Mouse (Mus musculus) C2C12 (cell line): ENCODE measurements around the gene Fabp3. TPM values are rescaled to one million over a fixed set of nuclear protein-coding genes. Genes with fewer than 3 reads are reported as not detected.

Experiments
- H3K27me3 ChIP-seq: one replicate; pipeline ENCODE4 v1.6.1; 2011; ENCODE audit not compliant: control insufficient read depth, insufficient read depth, insufficient read length
- H3K36me3 ChIP-seq: one replicate; pipeline ENCODE4 v1.6.1; 2011; ENCODE audit not compliant: control insufficient read depth, insufficient read depth
- H3K4me3 ChIP-seq: one replicate; pipeline ENCODE4 v1.5.1; 2011; ENCODE audit warnings: mild to moderate bottlenecking, control low read depth; ENCODE audit not compliant: poor library complexity, insufficient read depth, severe bottlenecking
- H3K79me2 ChIP-seq: one replicate; pipeline ENCODE4 v1.6.1; 2011; ENCODE audit not compliant: control insufficient read depth, insufficient read depth
- H3K79me3 ChIP-seq: one replicate; pipeline ENCODE4 v1.6.1; 2011; ENCODE audit warnings: low read depth, control low read depth
- H3ac ChIP-seq: one replicate; pipeline ENCODE3; 2011; ENCODE audit warnings: low read depth; ENCODE audit not compliant: control insufficient read depth, insufficient read length
- CEBPB ChIP-seq: IDR thresholded peaks from one replicate; pipeline ENCODE4 v1.6.1; 2011; ENCODE audit warnings: low read depth, mild to moderate bottlenecking, control low read depth, moderate library complexity
- CTCF ChIP-seq: IDR thresholded peaks from one replicate; pipeline ENCODE4 v1.5.1; 2011; ENCODE audit not compliant: control insufficient read depth, insufficient read depth, insufficient read length
- FOSL1 ChIP-seq: IDR thresholded peaks from one replicate; pipeline ENCODE4 v1.8.0; 2011; ENCODE audit warnings: mild to moderate bottlenecking, low read length; ENCODE audit not compliant: poor library complexity, insufficient read depth, severe bottlenecking
- MAX ChIP-seq: IDR thresholded peaks from one replicate; pipeline ENCODE4 v1.6.1; 2011; ENCODE audit warnings: mild to moderate bottlenecking, control low read depth
- MYOD1 ChIP-seq: IDR thresholded peaks from one replicate; pipeline ENCODE4 v1.6.1; 2011; ENCODE audit warnings: low read depth; ENCODE audit not compliant: control insufficient read depth, insufficient read length
- MYOG ChIP-seq: IDR thresholded peaks from one replicate; pipeline ENCODE4 v1.6.1; 2011; ENCODE audit not compliant: control insufficient read depth, insufficient read length; ENCODE audit errors: extremely low read depth
- USF1 ChIP-seq: IDR thresholded peaks from one replicate; pipeline ENCODE4 v1.6.1; 2011; ENCODE audit warnings: low read depth, mild to moderate bottlenecking, control low read depth, moderate library complexity
- polyA plus RNA-seq: library from polyadenylated mRNA; unstranded; fragments of >200 nt; fragmentation: generic; extraction: Trizol; gene quantifications from one replicate; pipeline ENCODE4 v1.2.1, GENCODE M21; 2012; ENCODE audit warnings: missing spikeins

Gene Fabp3
- polyA plus RNA-seq, 1 experiment: 14.5 TPM

DNA sequence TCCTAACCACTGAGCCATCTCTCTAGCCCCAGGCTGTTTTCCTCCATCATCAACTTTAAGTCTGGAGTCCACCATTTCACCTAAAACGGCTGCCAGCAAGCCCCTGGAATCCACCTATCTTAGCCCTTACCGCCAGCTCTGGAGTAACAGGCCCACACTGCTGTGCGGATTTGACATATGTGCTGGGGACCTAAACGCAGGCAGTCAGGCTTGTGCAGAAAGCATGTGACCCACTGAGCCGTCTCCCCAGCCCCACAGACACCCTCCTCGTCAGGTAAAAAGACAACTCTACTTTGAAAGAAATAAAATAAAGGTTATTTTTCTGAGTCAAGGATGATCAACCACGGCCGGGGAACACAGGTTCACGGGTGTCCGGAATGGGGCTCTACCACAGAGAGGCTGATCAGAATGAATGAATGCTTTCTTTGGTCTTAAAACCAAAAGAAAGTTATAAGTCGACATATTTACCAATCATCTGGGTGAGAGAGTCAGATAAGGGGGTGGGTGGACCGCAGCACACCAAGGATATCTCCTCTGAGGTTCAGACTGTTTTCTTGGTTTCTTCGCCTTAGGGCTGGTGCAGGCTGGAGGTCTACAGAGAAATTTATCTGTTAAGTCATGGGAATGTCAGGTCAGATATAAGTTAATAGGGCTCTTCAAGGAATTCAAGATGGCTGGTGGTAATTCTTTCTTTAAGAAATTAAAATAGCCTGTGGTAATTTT lies 12.0 kb upstream of the Fabp3 start:
- TF ChIP-seq MAX (no peak), CEBPB (no peak), CTCF (no peak), USF1 (no peak), FOSL1 (no peak), MYOG (no peak), MYOD1 (no peak)

DNA sequence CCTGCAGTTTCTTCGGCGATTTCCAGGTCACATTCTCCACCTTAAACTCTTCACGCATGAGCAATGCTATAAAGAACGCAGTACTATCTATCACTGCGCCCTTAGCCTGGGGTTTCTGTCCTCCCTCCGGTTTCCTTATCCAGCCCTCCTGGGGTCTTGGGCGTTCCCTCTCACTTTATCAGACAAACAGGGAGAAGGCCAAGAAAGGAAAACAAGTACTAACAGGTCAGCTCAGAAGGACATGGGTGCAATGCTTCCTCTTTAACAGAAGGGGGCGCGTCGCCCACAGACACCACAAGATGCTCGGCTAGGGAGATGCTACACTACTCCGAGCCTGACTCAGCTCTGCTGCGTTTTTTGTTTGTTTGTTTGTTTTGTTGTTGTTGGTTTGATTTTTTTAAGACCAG lies 11.3 kb upstream of the Fabp3 start:
- Histone ChIP-seq H3K27me3 (no peaks in the 10 kb centered on the region), H3K79me3 (no peaks in the 10 kb centered on the region), H3K36me3 (no peaks in the 10 kb centered on the region), H3ac (no peak overlapping the region), H3K4me3 (no peak overlapping the region), H3K79me2 (no peaks in the 10 kb centered on the region)
- no peak for TF ChIP-seq USF1
- TF ChIP-seq FOSL1: no peak
- peak; percentile 70 for TF ChIP-seq CTCF
- TF ChIP-seq MYOG: no peak

More for the DNA sequence above, 12.0 kb upstream of the Fabp3 start:
- Histone ChIP-seq H3K79me3 (no peaks in the 10 kb centered on the region), H3K79me2 (no peaks in the 10 kb centered on the region), H3K36me3 (no peaks in the 10 kb centered on the region), H3ac (no peak overlapping the region), H3K4me3 (no peak overlapping the region), H3K27me3 (no peaks in the 10 kb centered on the region)

DNA sequence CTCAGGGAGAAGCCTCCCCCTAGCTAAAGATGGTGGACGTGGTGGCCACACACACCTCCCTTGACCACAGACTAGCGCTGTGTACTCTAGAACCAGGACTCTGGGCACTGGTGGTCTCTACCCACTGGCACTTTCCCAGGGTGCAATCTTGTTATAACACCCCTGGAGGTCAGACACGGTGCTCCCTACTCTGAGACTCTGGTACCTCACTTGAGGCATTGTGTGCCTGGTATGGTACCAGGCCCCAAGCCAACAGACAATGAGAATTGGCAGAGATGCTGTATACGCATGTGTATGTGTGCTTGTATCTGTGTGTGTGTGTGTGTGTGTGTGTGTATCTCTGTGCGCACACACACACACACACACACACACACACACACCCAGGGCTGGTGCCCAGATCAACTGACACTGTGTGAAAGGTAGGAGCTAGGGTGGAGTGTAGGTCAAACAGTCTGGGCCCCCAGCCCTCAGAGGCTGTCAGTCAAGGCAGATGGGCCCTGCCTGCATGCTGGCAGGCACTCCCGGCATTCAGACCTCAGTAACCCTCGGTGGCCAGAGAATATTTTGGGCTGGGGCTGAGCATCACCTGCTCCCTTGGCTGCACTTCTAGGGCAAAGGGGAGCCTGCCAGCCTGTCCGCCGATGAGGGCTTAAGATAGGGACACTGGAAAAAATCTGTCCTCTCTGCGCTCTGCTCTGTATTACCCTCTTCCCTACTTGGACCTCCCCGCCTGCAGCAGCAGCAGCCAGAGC lies 9.3 kb upstream of the Fabp3 start:
- H3ac ChIP-seq: no peak overlapping the region
- no peak overlapping the region for H3K4me3 ChIP-seq
- H3K36me3 ChIP-seq: no peaks in the 10 kb centered on the region
- H3K27me3 ChIP-seq: no peaks in the 10 kb centered on the region
- TF ChIP-seq FOSL1 (no peak), MAX (no peak), USF1 (no peak), CTCF (no peak), CEBPB (no peak), MYOD1 (no peak)
- no peaks in the 10 kb centered on the region for H3K79me2 ChIP-seq
- H3K79me3 ChIP-seq: no peaks in the 10 kb centered on the region

DNA sequence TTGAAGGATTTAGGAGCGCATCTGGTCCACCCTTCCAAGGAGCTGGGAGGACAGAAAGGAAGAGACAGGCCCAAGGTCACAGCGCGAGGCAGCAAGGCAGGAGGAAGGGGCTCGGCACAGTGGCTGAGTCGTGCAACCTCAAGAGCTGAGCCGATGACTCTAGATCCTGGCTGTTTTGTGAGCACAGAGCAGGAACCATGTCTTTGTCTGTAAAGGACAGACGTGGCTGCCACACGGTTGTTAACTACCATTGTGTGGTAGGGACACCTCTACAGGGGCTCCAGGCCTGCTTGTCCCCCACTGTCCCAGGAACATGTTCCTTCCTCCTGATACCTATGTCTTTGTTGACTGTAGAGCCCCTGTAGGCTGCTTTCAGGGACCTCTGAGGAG lies 8.8 kb upstream of the Fabp3 start:
- H3K36me3 ChIP-seq: no peaks in the 10 kb centered on the region

DNA sequence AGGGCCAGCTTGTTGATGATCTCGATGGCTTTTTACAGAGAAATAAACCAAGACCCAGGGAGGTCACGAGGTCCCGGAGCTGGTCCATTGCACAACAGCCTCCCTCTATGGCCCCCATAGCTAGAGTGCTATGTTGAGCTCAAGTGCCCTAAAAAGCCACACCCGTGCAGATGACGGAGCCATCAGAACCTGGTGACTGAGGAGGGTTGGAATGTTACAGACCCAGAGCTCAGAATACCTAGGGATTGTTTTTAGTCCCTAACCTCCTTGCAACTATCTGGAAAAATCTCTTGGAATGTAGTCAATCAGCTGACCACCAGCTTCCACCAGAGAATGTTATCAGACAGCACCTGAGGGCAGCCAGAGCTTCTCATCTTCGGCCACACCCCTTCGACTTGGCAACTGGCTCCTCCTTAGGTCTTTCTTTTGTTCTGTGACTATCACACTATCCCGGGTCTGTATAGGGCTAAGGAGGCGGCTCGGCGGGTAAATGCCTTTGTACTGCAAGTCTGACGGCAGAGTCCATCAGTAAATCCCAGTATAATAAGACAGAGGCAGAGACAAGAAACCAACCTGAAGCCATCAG lies 6.0 kb upstream of the Fabp3 start:
- H3K79me3 ChIP-seq: no peaks in the 10 kb centered on the region
- no peak overlapping the region for H3ac ChIP-seq
- H3K79me2 ChIP-seq: no peaks in the 10 kb centered on the region
- TF ChIP-seq MYOD1 (no peak), MYOG (no peak)
- H3K27me3 ChIP-seq: no peaks in the 10 kb centered on the region
- H3K4me3 ChIP-seq: no peak overlapping the region
- no peaks in the 10 kb centered on the region for H3K36me3 ChIP-seq

More for the DNA sequence above, 8.8 kb upstream of the Fabp3 start:
- Histone ChIP-seq H3K4me3 (no peak overlapping the region), H3K79me3 (no peaks in the 10 kb centered on the region), H3K79me2 (no peaks in the 10 kb centered on the region), H3ac (no peak overlapping the region), H3K27me3 (no peaks in the 10 kb centered on the region)
- TF ChIP-seq MAX: no peak
- TF ChIP-seq CEBPB: no peak
- no peak for TF ChIP-seq FOSL1

DNA sequence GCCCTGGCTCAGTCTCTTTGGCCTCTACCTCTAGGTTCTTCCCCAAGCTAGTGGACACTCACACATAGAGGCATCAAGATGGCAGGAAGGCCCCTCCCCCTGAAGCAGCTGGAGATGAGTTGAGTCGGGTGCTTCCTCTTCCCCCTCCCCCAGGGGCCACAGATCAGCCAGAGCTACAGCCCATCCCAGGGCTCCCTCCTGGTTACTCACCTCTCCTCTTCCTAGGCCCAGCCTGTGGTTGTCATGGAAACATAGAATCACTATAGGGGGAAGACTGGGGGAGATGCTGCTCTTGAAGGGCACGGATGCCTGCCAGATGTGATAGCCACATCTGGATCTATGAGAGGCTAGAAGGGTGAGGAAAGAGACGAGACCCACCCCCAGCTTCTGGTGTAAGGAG lies 3.6 kb upstream of the Fabp3 start:
- H3K4me3 ChIP-seq: no peak overlapping the region
- no peak overlapping the region for H3ac ChIP-seq
- H3K79me3 ChIP-seq: no peaks in the 10 kb centered on the region
- H3K79me2 ChIP-seq: no peaks in the 10 kb centered on the region
- no peaks in the 10 kb centered on the region for H3K36me3 ChIP-seq
- no peak for TF ChIP-seq USF1
- no peak for TF ChIP-seq FOSL1
- TF ChIP-seq MYOG: no peak
- no peak for TF ChIP-seq CTCF
- TF ChIP-seq MAX: no peak
- TF ChIP-seq MYOD1: no peak
- no peak for TF ChIP-seq CEBPB
- no peaks in the 10 kb centered on the region for H3K27me3 ChIP-seq
